Mouse (Mus musculus) liver, embryonic 14.5 days (tissue): ENCODE measurements at regions not wholly inside any gene's neighbourhood (a gene's known extent, or its start where the extent isn't known, plus 50 kb on each side); places are given as distances from the start of the nearest gene placed in this dataset.

Source experiments
- CTCF ChIP-seq: IDR thresholded peaks from 2 replicates; pipeline ENCODE4 v1.5.1; 2016; ENCODE audit warnings: antibody characterized with exemption, low read depth, control low read depth
- EP300 ChIP-seq: IDR thresholded peaks from 2 replicates; pipeline ENCODE4 v1.6.1; 2016; ENCODE audit warnings: antibody characterized with exemption, low read depth

DNA sequence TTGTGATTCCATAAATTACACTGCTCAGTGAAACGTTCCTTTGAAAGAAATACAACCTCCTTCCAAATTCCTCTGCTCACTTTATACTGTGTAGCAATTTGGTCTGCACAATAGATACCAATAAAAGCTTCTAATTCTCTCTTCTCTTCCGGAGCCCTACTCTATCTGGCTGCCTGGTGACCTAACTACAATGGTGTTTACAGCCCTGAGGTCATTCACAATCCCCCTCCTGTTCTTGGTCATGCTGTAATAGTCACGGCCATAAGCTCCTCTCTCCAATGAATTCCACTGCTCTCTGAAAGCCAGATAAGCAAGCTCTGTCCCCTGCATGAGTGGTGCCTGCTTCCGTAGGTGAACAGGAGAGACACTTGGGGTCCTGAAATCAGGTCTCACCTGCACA, 195.8 kb upstream of the Sox11 start:
- TF ChIP-seq CTCF = no peak
- no peak for TF ChIP-seq EP300
